Mouse (Mus musculus) heart, adult 2 months (tissue): ENCODE measurements around the gene Ccdc146.

Experiments
- CTCF ChIP-seq: fragments of 200-600 bp; IDR thresholded peaks from 2 replicates; pipeline ENCODE4 v1.8.1; 2022; ENCODE audit warnings: antibody characterized with exemption, mild to moderate bottlenecking, moderate library complexity
- EP300 ChIP-seq: fragments of 200-500 bp; IDR thresholded peaks from 2 replicates; pipeline ENCODE4 v1.6.1; 2011; ENCODE audit warnings: low read depth, low read length, control low read depth; ENCODE audit not compliant: insufficient read depth
- POLR2A ChIP-seq: fragments of 200-500 bp; IDR thresholded peaks from 2 replicates; pipeline ENCODE4 v1.6.1; 2011; ENCODE audit warnings: mild to moderate bottlenecking, low read depth, low read length, control low read depth; ENCODE audit not compliant: insufficient read depth

- TF ChIP-seq POLR2A (no peak), EP300 (no peak), CTCF (no peak)
These were observed 29.2 kb downstream of the Ccdc146 start for GRCm38 (mm10) chr5:21395205-21395840.
